Mouse (Mus musculus) embryonic facial prominence, embryonic 12.5 days (tissue): ENCODE measurements around the gene Smok3b. TPM values are rescaled to one million over a fixed set of nuclear protein-coding genes. Genes with fewer than 3 reads are reported as not detected.

Experiments
- ATAC-seq: fragments of 200-750 bp; cut with Nextera tagmentation; 2 replicates; pipeline ENCODE4 v1.8.0; 2017; ENCODE audit not compliant: insufficient number of reproducible peaks, insufficient read depth, low FRiP score, low TSS enrichment
- H3K27ac ChIP-seq: fragments of 300-500 bp; sonication (generic); 2 replicates; pipeline ENCODE4 v1.5.1; 2016; ENCODE audit warnings: mild to moderate bottlenecking
- H3K27me3 ChIP-seq: fragments of 300-500 bp; sonication (generic); 2 replicates; pipeline ENCODE4 v1.6.1; 2016; ENCODE audit warnings: mild to moderate bottlenecking, moderate library complexity
- H3K36me3 ChIP-seq: fragments of 300-500 bp; sonication (generic); 2 replicates; pipeline ENCODE4 v1.6.1; 2016; ENCODE audit warnings: mild to moderate bottlenecking
- H3K4me1 ChIP-seq: fragments of 300-500 bp; sonication (generic); 2 replicates; pipeline ENCODE4 v1.6.1; 2016
- H3K4me2 ChIP-seq: fragments of 300-500 bp; sonication (generic); replicated peaks from 2 replicates; pipeline ENCODE4 v1.6.1; 2016; ENCODE audit warnings: mild to moderate bottlenecking, moderate library complexity
- H3K4me3 ChIP-seq: fragments of 300-500 bp; sonication (generic); 2 replicates; pipeline ENCODE4 v1.5.1; 2016; ENCODE audit warnings: mild to moderate bottlenecking
- H3K9ac ChIP-seq: fragments of 300-500 bp; sonication (generic); 2 replicates; pipeline ENCODE4 v1.6.1; 2016; ENCODE audit warnings: mild to moderate bottlenecking, moderate library complexity
- H3K9me3 ChIP-seq: fragments of 300-500 bp; sonication (generic); 2 replicates; pipeline ENCODE4 v1.6.1; 2016; ENCODE audit warnings: mild to moderate bottlenecking, moderate library complexity
- WGBS: fragments of 180-500 bp; shearing (Covaris S2); methylation state at CpG from one replicate; pipeline ENCODE4 v1.1.7; 2016; 5-methylcytosine and 5-hydroxymethylcytosine counted together
- polyA plus RNA-seq: library from polyadenylated mRNA; unstranded; fragments of >200 nt; fragmentation: Nextera tagmentation; extraction: Ambion mirVana; gene quantifications from 2 replicates; pipeline ENCODE4 v1.2.1, GENCODE M21; 2016

Smok3b gene
- polyA plus RNA-seq, 1 experiment from 2014 or later: not detected

- Histone ChIP-seq H3K27ac (no peak overlapping the region), H3K9ac (no peak overlapping the region), H3K9me3 (no peaks in the 10 kb centered on the region), H3K4me3 (peak overlapping the region; percentile 91; the same call in 1 of the 2 replicates), H3K4me2 (peak overlapping the region; percentile 78; the same call in 1 of the 2 replicates), H3K4me1 (no peaks in the 10 kb centered on the region), H3K27me3 (no peaks in the 10 kb centered on the region), H3K36me3 (no peaks in the 10 kb centered on the region)
- WGBS: 88% methylated on average over 3 of the region's 3 CpGs
- no peak for ATAC-seq
Observed at GRCm38 (mm10) chr5:138086842-138087241, 65.6 kb downstream of the Smok3b start.

GRCm38 (mm10) chr5:138088366-138088765 lies 67.1 kb downstream of the Smok3b start:
- no peaks in the 10 kb centered on the region for H3K27me3 ChIP-seq
- 88% methylated on average over 3 of the region's 3 CpGs for WGBS
- ATAC-seq: no peak
- H3K9ac ChIP-seq: no peak overlapping the region
- H3K27ac ChIP-seq: no peak overlapping the region
- H3K4me1 ChIP-seq: no peaks in the 10 kb centered on the region
- H3K4me2 ChIP-seq: no peak overlapping the region
- no peak overlapping the region for H3K4me3 ChIP-seq
- no peaks in the 10 kb centered on the region for H3K9me3 ChIP-seq
- H3K36me3 ChIP-seq: peaks cover 6% of the 10 kb centered on the region

- 86% methylated on average over 6 of the region's 6 CpGs for WGBS
Observed at GRCm38 (mm10) chr5:138089108-138089551, 67.9 kb downstream of the Smok3b start.

GRCm38 (mm10) chr5:138090271-138090670 lies 69.0 kb downstream of the Smok3b start:
- H3K4me3 ChIP-seq: no peak overlapping the region
- 85% methylated on average over 3 of the region's 3 CpGs for WGBS
- H3K27me3 ChIP-seq: no peaks in the 10 kb centered on the region
- no peak overlapping the region for H3K4me2 ChIP-seq
- H3K4me1 ChIP-seq: no peaks in the 10 kb centered on the region
- peaks cover 23% of the 10 kb centered on the region for H3K36me3 ChIP-seq
- no peak for ATAC-seq
- H3K9me3 ChIP-seq: no peaks in the 10 kb centered on the region
- H3K9ac ChIP-seq: no peak overlapping the region
- H3K27ac ChIP-seq: no peak overlapping the region

More at GRCm38 (mm10) chr5:138089108-138089551, 67.9 kb downstream of the Smok3b start:
- Histone ChIP-seq H3K9ac (no peak overlapping the region), H3K4me1 (no peaks in the 10 kb centered on the region), H3K9me3 (no peaks in the 10 kb centered on the region), H3K27me3 (no peaks in the 10 kb centered on the region), H3K27ac (no peak overlapping the region), H3K4me3 (no peak overlapping the region), H3K4me2 (no peak overlapping the region), H3K36me3 (peaks cover 11% of the 10 kb centered on the region)
- no peak for ATAC-seq

GRCm38 (mm10) chr5:138090737-138091136 lies 69.5 kb downstream of the Smok3b start:
- Histone ChIP-seq H3K27me3 (no peaks in the 10 kb centered on the region), H3K27ac (no peak overlapping the region), H3K9me3 (no peaks in the 10 kb centered on the region), H3K9ac (no peak overlapping the region), H3K4me2 (no peak overlapping the region), H3K36me3 (peaks cover 28% of the 10 kb centered on the region), H3K4me1 (no peaks in the 10 kb centered on the region), H3K4me3 (no peak overlapping the region)
- no peak for ATAC-seq
- 91% methylated on average over 5 of the region's 5 CpGs for WGBS

GRCm38 (mm10) chr5:138092771-138093170 lies 71.5 kb downstream of the Smok3b start:
- Histone ChIP-seq H3K27me3 (no peaks in the 10 kb centered on the region), H3K36me3 (peaks cover 46% of the 10 kb centered on the region), H3K4me2 (no peak overlapping the region), H3K27ac (no peak overlapping the region), H3K9ac (no peak overlapping the region), H3K4me1 (no peaks in the 10 kb centered on the region), H3K4me3 (no peak overlapping the region), H3K9me3 (no peaks in the 10 kb centered on the region)
- WGBS: 97% methylated on average over 4 of the region's 4 CpGs
- ATAC-seq: no peak

- H3K4me2 ChIP-seq: no peak overlapping the region
- H3K9me3 ChIP-seq: no peaks in the 10 kb centered on the region
- H3K27me3 ChIP-seq: no peaks in the 10 kb centered on the region
- H3K4me1 ChIP-seq: no peaks in the 10 kb centered on the region
- no peak overlapping the region for H3K27ac ChIP-seq
- 95% methylated on average over 6 of the region's 6 CpGs for WGBS
- H3K9ac ChIP-seq: no peak overlapping the region
- peaks cover 63% of the 10 kb centered on the region for H3K36me3 ChIP-seq
- no peak for ATAC-seq
- H3K4me3 ChIP-seq: no peak overlapping the region
Observed at GRCm38 (mm10) chr5:138094474-138094873, 73.2 kb downstream of the Smok3b start.

Other genes with a start within 250 kb of the Smok3b start
- gene Ppp1r35, start 242.6 kb upstream of the Smok3b start, polyA plus RNA-seq: 51.3 and 51.9 TPM in 2 replicates
- 14.5 and 15.8 TPM in 2 replicates for gene Mepce, start 233.8 kb upstream of the Smok3b start, polyA plus RNA-seq
- 38.2 and 39.3 TPM in 2 replicates for gene Zcwpw1, start 233.6 kb upstream of the Smok3b start, polyA plus RNA-seq
- gene Pilra, start 185.1 kb upstream of the Smok3b start, polyA plus RNA-seq: 0.22 and 0.28 TPM in 2 replicates
- 0.47 TPM in 1 of 2 replicates, not detected in the other for gene Pilrb1, start 163.3 kb upstream of the Smok3b start, polyA plus RNA-seq
- 0.13 TPM in 1 of 2 replicates, not detected in the other for gene Pilrb2, start 149.6 kb upstream of the Smok3b start, polyA plus RNA-seq
- gene Cyp3a13, start 99.8 kb upstream of the Smok3b start, polyA plus RNA-seq: not detected in 2 replicates
- 0.32 and 0.41 TPM in 2 replicates for gene Gjc3, start 58.3 kb upstream of the Smok3b start, polyA plus RNA-seq
- gene Azgp1, start 39.9 kb upstream of the Smok3b start, polyA plus RNA-seq: not detected in 2 replicates
- gene Smok3a, start 168 bp upstream of the Smok3b start, polyA plus RNA-seq: not detected in 2 replicates
- not detected in 2 replicates for gene Smok3c, start 31.8 kb downstream of the Smok3b start, polyA plus RNA-seq
- gene Zkscan1, start 63.7 kb downstream of the Smok3b start, polyA plus RNA-seq: 26.3 and 29.2 TPM in 2 replicates
- 80.7 and 85.4 TPM in 2 replicates for gene Zscan21, start 95.5 kb downstream of the Smok3b start, polyA plus RNA-seq
- 25.5 and 26.3 TPM in 2 replicates for gene Zfp113, start 134.3 kb downstream of the Smok3b start, polyA plus RNA-seq
- 333 and 336 TPM in 2 replicates for gene Cops6, start 139.6 kb downstream of the Smok3b start, polyA plus RNA-seq
- 30.1 and 32.4 TPM in 2 replicates for gene Ap4m1, start 150.6 kb downstream of the Smok3b start, polyA plus RNA-seq
- 239 and 243 TPM in 2 replicates for gene Mcm7, start 151.0 kb downstream of the Smok3b start, polyA plus RNA-seq
- gene Taf6, start 166.0 kb downstream of the Smok3b start, polyA plus RNA-seq: 112 and 117 TPM in 2 replicates
- gene Cnpy4, start 166.1 kb downstream of the Smok3b start, polyA plus RNA-seq: 60.8 and 61.1 TPM in 2 replicates
- 9.3 and 11.4 TPM in 2 replicates for gene Mblac1, start 172.9 kb downstream of the Smok3b start, polyA plus RNA-seq
- gene Nxpe5, start 204.5 kb downstream of the Smok3b start, polyA plus RNA-seq: not detected in 2 replicates
- 50.9 and 57.0 TPM in 2 replicates for gene Lamtor4, start 234.1 kb downstream of the Smok3b start, polyA plus RNA-seq
- 11.3 and 12.3 TPM in 2 replicates for gene BC037034, start 242.6 kb downstream of the Smok3b start, polyA plus RNA-seq